Mouse (Mus musculus) mouse trophoblast stem cell (cell line): ENCODE measurements around the gene Ap2a1.

Experiments used
- in situ Hi-C, 2 experiments: fragments of 300-500 bp; cut with MseI, MboI; formaldehyde crosslinking; loops; 2 replicates in 1 of 2; 3 replicates in 1 of 2; pipeline ENCODE4 v1.15.1; 2025

Ap2a1 gene

GRCm38 (mm10) chr7:44867010-44867702, 62.1 kb downstream of the Ap2a1 start:
- in situ Hi-C loops = no loop called here

- in situ Hi-C loops = no loop called here
Measured at GRCm38 (mm10) chr7:44866276-44867009, 62.9 kb downstream of the Ap2a1 start.

GRCm38 (mm10) chr7:44864595-44865542, 64.4 kb downstream of the Ap2a1 start:
- in situ Hi-C loops = no loop called here

GRCm38 (mm10) chr7:44863982-44864494, 65.3 kb downstream of the Ap2a1 start:
- in situ Hi-C loops = no loop called here

GRCm38 (mm10) chr7:44863210-44863609, 66.1 kb downstream of the Ap2a1 start:
- in situ Hi-C loops = no loop called here

- in situ Hi-C loops = no loop called here
Measured at GRCm38 (mm10) chr7:44862434-44862833, 66.9 kb downstream of the Ap2a1 start.

GRCm38 (mm10) chr7:44861429-44861816, 67.9 kb downstream of the Ap2a1 start:
- in situ Hi-C loops = no loop called here

- in situ Hi-C loops = no loop called here
Measured at GRCm38 (mm10) chr7:44860576-44861428, 68.5 kb downstream of the Ap2a1 start.

- in situ Hi-C loops = no loop called here
Measured at GRCm38 (mm10) chr7:44859896-44860295, 69.4 kb downstream of the Ap2a1 start.

- in situ Hi-C loops = no loop called here
Measured at GRCm38 (mm10) chr7:44857905-44858304, 71.4 kb downstream of the Ap2a1 start.

- in situ Hi-C loops = no loop called here
Measured at GRCm38 (mm10) chr7:44857042-44857552, 72.2 kb downstream of the Ap2a1 start, which contains the start of gene Pnkp. TSS of gene Pnkp (plus strand) at chr7:44857139.

- in situ Hi-C loops = no loop called here
Measured at GRCm38 (mm10) chr7:44856265-44856916, 72.9 kb downstream of the Ap2a1 start.

GRCm38 (mm10) chr7:44855036-44855435, 74.3 kb downstream of the Ap2a1 start:
- in situ Hi-C loops = no loop called here

- in situ Hi-C loops = no loop called here
Measured at GRCm38 (mm10) chr7:44854356-44855031, 74.8 kb downstream of the Ap2a1 start.

GRCm38 (mm10) chr7:44853596-44854355, 75.5 kb downstream of the Ap2a1 start:
- in situ Hi-C loops = no loop called here

GRCm38 (mm10) chr7:44853065-44853464, 76.2 kb downstream of the Ap2a1 start:
- in situ Hi-C loops = no loop called here

GRCm38 (mm10) chr7:44852259-44853027, 76.9 kb downstream of the Ap2a1 start:
- in situ Hi-C loops = no loop called here
